Comparison of ENCODE assay signal across 16 mouse cellular contexts in the genomic region with DNA sequence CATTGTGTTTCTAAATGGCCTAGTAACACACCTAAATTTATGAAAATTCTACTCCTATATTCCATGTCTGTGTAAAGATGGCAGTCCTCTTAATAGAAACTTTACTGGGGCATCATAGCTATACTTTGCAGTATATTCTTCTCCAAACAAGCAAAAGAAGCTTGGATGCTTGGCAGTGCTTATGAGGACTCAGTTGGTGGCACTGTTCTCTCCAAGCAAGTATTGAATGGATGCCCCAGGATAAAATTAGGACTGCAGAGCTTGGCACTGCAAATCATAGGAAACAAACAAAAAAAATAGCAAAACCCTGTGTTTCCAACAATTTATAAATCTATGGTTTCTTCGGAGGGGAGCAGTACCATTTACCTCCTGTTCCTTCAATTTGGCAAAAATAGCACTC.
"Had no signal": no experiment of that assay in that cellular context is flagged by ENCODE, and none has a peak within 500 bp of the region (broad histone marks: within the 10 kb centered on the region; RNA-seq: fewer than 3 reads in every experiment).

No protein-coding gene starts in this region.

- H3K36me3 ChIP-seq: liver, embryonic 13.5 days; neural tube, embryonic 13.5 days; stomach, embryonic 15.5 days had no signal

- H3K27me3 ChIP-seq: liver, embryonic 13.5 days; neural tube, embryonic 13.5 days; stomach, embryonic 15.5 days had no signal

- H3K9me3 ChIP-seq: liver, embryonic 13.5 days; neural tube, embryonic 13.5 days; stomach, embryonic 15.5 days had no signal

- H3K9ac ChIP-seq: liver, embryonic 13.5 days; neural tube, embryonic 13.5 days; stomach, embryonic 15.5 days had no signal

- H3K4me2 ChIP-seq: liver, embryonic 13.5 days; midbrain, embryonic 11.5 days; neural tube, embryonic 13.5 days; stomach, embryonic 15.5 days had no signal

- H3K4me3 ChIP-seq: liver, embryonic 13.5 days; myocyte; neural tube, embryonic 13.5 days; stomach, embryonic 15.5 days had no signal

- H3K4me1 ChIP-seq: liver, embryonic 13.5 days; neural tube, embryonic 13.5 days; stomach, embryonic 15.5 days had no signal

- DNase-seq: kidney, adult 2 months; kidney, postnatal 25 days; liver, embryonic 13.5 days; lung, adult 2 months; lung, postnatal 14 days; lung, postnatal 4 days; midbrain, embryonic 14.5 days; retina, postnatal 1 day; right cerebral cortex, postnatal 25 days; spleen, adult 18-20 months; thymus, postnatal 25 days had no signal

- H3K27ac ChIP-seq: kidney, postnatal 0 days; liver, embryonic 13.5 days; neural tube, embryonic 13.5 days; stomach, embryonic 15.5 days had no signal
